Mouse (Mus musculus): Measurements from ENCODE around the gene Scd3. TPM values are rescaled to one million over a fixed set of nuclear protein-coding genes. Genes with fewer than 3 reads are reported as not detected.

Gene Scd3
- polyA plus RNA-seq, 1 experiment: 0.45 TPM

DNA sequence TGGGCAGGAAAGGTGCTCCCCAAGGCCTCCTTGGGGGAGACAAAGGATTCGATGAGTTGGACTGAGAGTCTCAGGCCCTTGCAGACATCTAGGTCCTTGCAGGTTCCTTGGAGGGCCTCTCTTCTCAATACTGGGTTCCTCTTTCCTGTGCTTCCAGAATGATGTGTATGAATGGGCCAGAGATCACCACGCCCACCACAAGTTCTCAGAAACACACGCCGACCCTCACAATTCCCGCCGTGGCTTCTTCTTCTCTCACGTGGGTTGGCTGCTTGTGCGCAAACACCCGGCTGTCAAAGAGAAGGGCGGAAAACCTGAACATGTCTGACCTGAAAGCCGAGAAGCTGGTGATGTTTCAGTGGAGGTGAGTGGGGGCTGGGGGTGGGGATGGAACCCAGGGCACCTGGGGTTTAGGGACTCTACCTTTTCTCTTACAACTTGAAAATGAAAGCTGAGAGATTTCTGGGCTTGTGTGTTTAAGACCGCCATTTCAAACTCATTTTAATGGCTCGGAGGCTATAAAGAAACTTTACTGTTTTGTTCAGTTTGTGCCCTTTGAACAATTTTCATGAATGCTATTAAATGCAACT, 54.4 kb downstream of the Scd3 start:
- Histone ChIP-seq H3K4me1 (ENCODE audit: control insufficient read depth, insufficient read depth, low read length) (peaks cover 8% of the 10 kb centered on the region), H3K27ac (ENCODE audit: control insufficient read depth, insufficient read depth, low read depth, low read length, poor library complexity) (no peak overlapping the region), H3K4me3 (replicated peaks; ENCODE audit: control insufficient read depth, low read depth, low read length) (no peak overlapping the region)
- WGBS: 57% methylated on average over 13 of the region's 13 CpGs
- TF ChIP-seq POLR2A (IDR thresholded peaks at IDR 0.05; ENCODE audit: borderline replicate concordance, control insufficient read depth, low read depth, low read length): no peak
- no peak for TF ChIP-seq CTCF (IDR thresholded peaks at IDR 0.05; ENCODE audit: control insufficient read depth, insufficient read depth, low read length)

DNA sequence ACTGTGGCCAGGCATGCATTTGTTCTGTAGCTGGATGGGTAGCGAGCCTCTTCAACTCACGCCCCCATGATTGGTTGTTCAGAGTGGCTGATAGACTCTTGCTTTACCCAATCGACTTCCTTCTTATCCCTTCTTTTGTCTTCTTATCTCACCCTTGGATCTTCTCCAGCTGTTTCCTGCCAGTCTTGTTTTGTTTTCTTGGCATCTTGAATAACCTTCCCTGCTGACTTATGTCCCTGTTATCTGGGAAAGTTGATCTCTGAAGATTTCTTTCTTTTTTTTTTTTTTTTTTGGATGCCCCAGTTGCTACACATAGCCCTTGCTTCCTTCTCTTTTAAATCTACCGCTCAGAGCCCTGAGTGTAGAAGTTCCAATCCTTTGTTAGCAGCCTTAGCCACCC, 56.4 kb downstream of the Scd3 start:
- 55% methylated on average over 4 of the region's 4 CpGs for WGBS
- Histone ChIP-seq H3K27ac (ENCODE audit: control insufficient read depth, insufficient read depth, low read depth, low read length, poor library complexity) (no peak overlapping the region), H3K4me1 (ENCODE audit: control insufficient read depth, insufficient read depth, low read length) (peaks cover 1% of the 10 kb centered on the region; the same call in 1 of the 2 replicates), H3K4me3 (replicated peaks; ENCODE audit: control insufficient read depth, low read depth, low read length) (no peak overlapping the region)
- TF ChIP-seq POLR2A (IDR thresholded peaks at IDR 0.05; ENCODE audit: borderline replicate concordance, control insufficient read depth, low read depth, low read length) (no peak), CTCF (IDR thresholded peaks at IDR 0.05; ENCODE audit: control insufficient read depth, insufficient read depth, low read length) (no peak)

DNA sequence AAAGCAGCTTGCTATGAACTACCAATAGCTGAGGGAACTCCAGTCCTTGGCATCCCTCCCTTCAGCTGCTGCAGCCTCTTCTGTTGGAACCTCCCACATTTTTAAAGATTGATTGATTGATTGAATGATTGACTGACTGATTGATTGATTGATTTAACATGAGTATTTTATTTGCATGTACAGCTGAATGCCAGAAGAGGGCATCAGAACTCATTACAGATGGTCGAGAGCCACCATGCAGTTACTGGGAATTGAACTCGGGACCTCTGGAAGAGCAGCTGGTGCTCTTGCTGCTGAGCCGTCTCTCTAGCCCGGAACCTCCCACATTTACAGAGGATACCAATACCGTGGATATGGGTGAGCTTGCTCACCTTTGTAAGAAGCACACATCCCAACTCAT, 57.4 kb downstream of the Scd3 start:
- TF ChIP-seq CTCF (IDR thresholded peaks at IDR 0.05; ENCODE audit: control insufficient read depth, insufficient read depth, low read length) (no peak), POLR2A (IDR thresholded peaks at IDR 0.05; ENCODE audit: borderline replicate concordance, control insufficient read depth, low read depth, low read length) (no peak)
- 64% methylated on average over 5 of the region's 5 CpGs for WGBS
- H3K4me3 ChIP-seq (replicated peaks; ENCODE audit: control insufficient read depth, low read depth, low read length): no peak overlapping the region
- H3K27ac ChIP-seq (ENCODE audit: control insufficient read depth, insufficient read depth, low read depth, low read length, poor library complexity): no peak overlapping the region
- H3K4me1 ChIP-seq (ENCODE audit: control insufficient read depth, insufficient read depth, low read length): peaks cover 4% of the 10 kb centered on the region

DNA sequence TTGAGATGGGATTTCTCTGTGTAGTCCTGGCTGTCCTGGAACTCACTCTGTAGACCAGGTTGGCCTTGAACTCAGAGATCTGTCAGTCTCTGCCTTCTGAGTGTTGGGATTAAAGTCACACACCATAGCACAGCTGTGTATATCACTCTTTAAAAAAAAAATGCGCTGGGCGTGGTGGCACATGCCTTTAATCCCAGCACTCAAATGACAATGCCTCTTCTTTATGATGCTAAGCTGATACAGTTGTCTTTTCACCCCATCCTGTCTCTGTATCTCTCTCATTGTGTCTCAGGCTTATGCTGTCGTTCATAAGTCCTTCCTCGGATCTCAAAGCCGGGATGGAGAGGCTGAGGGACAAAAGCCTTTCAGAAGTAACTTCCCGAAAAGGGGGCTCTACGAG, 58.7 kb downstream of the Scd3 start:
- 82% methylated on average over 7 of the region's 7 CpGs for WGBS
- no peak overlapping the region for H3K4me3 ChIP-seq (replicated peaks; ENCODE audit: control insufficient read depth, low read depth, low read length)
- no peak overlapping the region for H3K27ac ChIP-seq (ENCODE audit: control insufficient read depth, insufficient read depth, low read depth, low read length, poor library complexity)
- TF ChIP-seq POLR2A (IDR thresholded peaks at IDR 0.05; ENCODE audit: borderline replicate concordance, control insufficient read depth, low read depth, low read length): no peak
- TF ChIP-seq CTCF (IDR thresholded peaks at IDR 0.05; ENCODE audit: control insufficient read depth, insufficient read depth, low read length): no peak
- H3K4me1 ChIP-seq (ENCODE audit: control insufficient read depth, insufficient read depth, low read length): peaks cover 6% of the 10 kb centered on the region

DNA sequence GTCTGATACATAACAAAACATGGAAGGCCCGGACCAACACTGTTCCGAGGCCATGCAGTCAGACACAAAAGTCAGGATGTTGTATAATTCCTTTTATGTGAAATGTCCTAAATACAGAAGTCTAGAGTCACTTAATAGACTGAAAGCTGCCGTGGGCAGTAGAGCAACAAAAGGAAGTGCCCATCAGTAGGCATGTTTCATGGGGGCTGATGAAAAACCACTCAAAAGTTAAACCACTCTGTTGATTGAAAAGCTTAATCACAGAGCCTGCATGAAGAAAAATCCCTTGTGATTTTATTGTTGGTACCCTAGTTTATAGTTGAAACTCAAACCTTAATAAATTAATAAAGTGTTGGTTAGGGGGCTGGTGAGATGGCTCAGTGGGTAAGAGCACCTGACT, 60.5 kb downstream of the Scd3 start:
- 50% methylated on average over 3 of the region's 3 CpGs for WGBS
- TF ChIP-seq POLR2A (IDR thresholded peaks at IDR 0.05; ENCODE audit: borderline replicate concordance, control insufficient read depth, low read depth, low read length): no peak
- no peak for TF ChIP-seq CTCF (IDR thresholded peaks at IDR 0.05; ENCODE audit: control insufficient read depth, insufficient read depth, low read length)
- peaks cover 6% of the 10 kb centered on the region for H3K4me1 ChIP-seq (ENCODE audit: control insufficient read depth, insufficient read depth, low read length)
- no peak overlapping the region for H3K4me3 ChIP-seq (replicated peaks; ENCODE audit: control insufficient read depth, low read depth, low read length)
- H3K27ac ChIP-seq (ENCODE audit: control insufficient read depth, insufficient read depth, low read depth, low read length, poor library complexity): no peak overlapping the region

DNA sequence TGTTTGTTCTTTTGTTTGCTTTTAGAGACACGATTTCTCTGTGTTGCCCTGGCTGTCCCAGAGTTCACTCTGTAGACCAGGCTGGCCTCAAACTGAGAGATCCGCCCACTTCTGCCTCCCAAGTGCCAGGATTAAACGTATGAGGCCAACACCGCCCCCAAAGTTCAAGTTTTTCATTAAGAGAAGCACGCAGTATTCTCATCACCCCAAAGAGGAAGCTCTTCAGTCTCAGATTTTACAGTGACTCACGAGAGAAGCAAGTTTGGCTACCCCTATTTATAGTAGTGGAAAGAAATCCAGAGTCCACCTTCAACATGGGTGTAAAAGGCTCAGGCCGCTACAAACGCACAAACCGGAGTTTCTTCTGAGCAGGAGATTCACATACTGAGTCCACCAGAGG, 61.2 kb downstream of the Scd3 start:
- Histone ChIP-seq H3K4me3 (replicated peaks; ENCODE audit: control insufficient read depth, low read depth, low read length) (no peak overlapping the region), H3K4me1 (ENCODE audit: control insufficient read depth, insufficient read depth, low read length) (peaks cover 6% of the 10 kb centered on the region), H3K27ac (ENCODE audit: control insufficient read depth, insufficient read depth, low read depth, low read length, poor library complexity) (no peak overlapping the region; the same call in 1 of the 2 replicates)
- whole genome bisulfite sequencing: 28% methylated on average over 9 of the region's 9 CpGs
- no peak for TF ChIP-seq CTCF (IDR thresholded peaks at IDR 0.05; ENCODE audit: control insufficient read depth, insufficient read depth, low read length)
- no peak for TF ChIP-seq POLR2A (IDR thresholded peaks at IDR 0.05; ENCODE audit: borderline replicate concordance, control insufficient read depth, low read depth, low read length)

DNA sequence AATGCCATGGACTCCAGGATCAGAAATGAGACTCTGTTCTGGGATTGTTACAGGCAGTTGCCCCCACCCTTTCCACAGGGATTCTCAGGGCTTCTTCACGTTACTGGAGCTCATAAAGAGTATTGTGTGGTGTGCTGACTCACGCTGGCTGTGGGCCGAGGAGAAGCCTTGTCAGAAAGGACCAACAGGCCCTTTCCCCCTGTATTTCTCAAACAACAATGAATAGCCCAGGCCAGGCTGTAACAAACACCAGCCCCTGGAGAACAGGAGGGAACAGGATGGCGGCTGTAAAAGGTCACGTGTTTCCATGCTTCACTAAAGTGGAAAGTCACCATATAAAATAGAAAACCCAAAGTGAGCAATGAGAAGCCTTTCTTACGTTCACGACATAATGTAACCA, 62.2 kb downstream of the Scd3 start:
- peaks cover 6% of the 10 kb centered on the region for H3K4me1 ChIP-seq (ENCODE audit: control insufficient read depth, insufficient read depth, low read length)
- 44% methylated on average over 7 of the region's 7 CpGs for WGBS
- no peak for TF ChIP-seq CTCF (IDR thresholded peaks at IDR 0.05; ENCODE audit: control insufficient read depth, insufficient read depth, low read length)
- no peak for TF ChIP-seq POLR2A (IDR thresholded peaks at IDR 0.05; ENCODE audit: borderline replicate concordance, control insufficient read depth, low read depth, low read length)

DNA sequence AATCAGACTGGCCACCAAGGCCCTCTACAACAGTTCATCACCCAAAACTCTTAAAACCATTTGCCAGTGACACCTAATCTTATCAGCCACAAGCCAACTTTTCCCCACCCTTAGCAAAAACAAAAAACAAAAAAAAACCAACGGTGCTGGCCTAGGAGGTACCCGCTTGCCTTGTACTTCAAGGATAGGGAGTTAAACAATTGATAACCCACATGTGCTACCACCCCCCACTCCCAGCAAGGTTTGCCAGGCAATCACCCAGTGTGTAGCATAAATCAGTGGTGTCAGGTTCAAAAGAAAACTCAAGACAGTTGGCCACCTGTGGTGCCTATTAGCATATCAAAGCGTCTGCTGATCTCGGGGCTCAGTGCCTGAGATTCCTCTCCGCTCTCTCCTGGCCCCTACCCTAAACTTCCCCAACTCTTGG, 62.9 kb downstream of the Scd3 start:
- 61% methylated on average over 5 of the region's 5 CpGs for WGBS
- no peak overlapping the region; the same call in 1 of the 2 replicates for H3K27ac ChIP-seq (ENCODE audit: control insufficient read depth, insufficient read depth, low read depth, low read length, poor library complexity)
- no peak overlapping the region for H3K4me3 ChIP-seq (replicated peaks; ENCODE audit: control insufficient read depth, low read depth, low read length)
- TF ChIP-seq CTCF (IDR thresholded peaks at IDR 0.05; ENCODE audit: control insufficient read depth, insufficient read depth, low read length): no peak
- no peak for TF ChIP-seq POLR2A (IDR thresholded peaks at IDR 0.05; ENCODE audit: borderline replicate concordance, control insufficient read depth, low read depth, low read length)
- H3K4me1 ChIP-seq (ENCODE audit: control insufficient read depth, insufficient read depth, low read length): peaks cover 6% of the 10 kb centered on the region

More for the DNA sequence above, 62.2 kb downstream of the Scd3 start:
- Histone ChIP-seq H3K27ac (ENCODE audit: control insufficient read depth, insufficient read depth, low read depth, low read length, poor library complexity) (no peak overlapping the region; the same call in 1 of the 2 replicates), H3K4me3 (replicated peaks; ENCODE audit: control insufficient read depth, low read depth, low read length) (no peak overlapping the region)

DNA sequence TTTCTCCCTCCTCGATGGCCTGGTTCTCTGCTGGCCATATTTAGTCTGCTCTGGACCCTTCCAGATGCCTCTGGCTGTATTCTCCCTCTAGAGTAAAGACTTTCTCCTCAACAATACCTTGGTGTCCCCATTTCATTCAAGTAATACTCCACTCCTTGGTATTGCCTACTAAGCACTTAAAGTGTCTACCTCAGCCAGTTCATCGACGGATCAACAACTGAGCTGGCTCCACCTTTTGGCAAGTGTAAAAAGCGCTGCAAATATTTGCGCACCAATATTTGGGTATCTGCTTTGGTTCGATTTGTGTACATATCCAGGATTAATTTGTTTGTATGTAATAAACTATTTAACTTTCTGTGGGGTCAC, 63.4 kb downstream of the Scd3 start:
- Histone ChIP-seq H3K4me3 (replicated peaks; ENCODE audit: control insufficient read depth, low read depth, low read length) (peak overlapping the region; percentile 47), H3K4me1 (ENCODE audit: control insufficient read depth, insufficient read depth, low read length) (peaks cover 6% of the 10 kb centered on the region), H3K27ac (ENCODE audit: control insufficient read depth, insufficient read depth, low read depth, low read length, poor library complexity) (no peak overlapping the region; the same call in 1 of the 2 replicates)
- WGBS: 15% methylated on average over 6 of the region's 6 CpGs
- TF ChIP-seq POLR2A (IDR thresholded peaks at IDR 0.05; ENCODE audit: borderline replicate concordance, control insufficient read depth, low read depth, low read length) (no peak), CTCF (IDR thresholded peaks at IDR 0.05; ENCODE audit: control insufficient read depth, insufficient read depth, low read length) (no peak)

Data from bone marrow, adult 2 months (tissue).